Mouse (Mus musculus) monocyte, adult 5-6 weeks (primary cell): ENCODE data around the gene Meioc. TPM values are rescaled to one million over a fixed set of nuclear protein-coding genes. Genes with fewer than 3 reads are reported as not detected.
A peak's percentile ranks its signal among the peaks of the same experiment; 100 is the strongest.
"Not testable (repeated sequence)": the region's sequence is repeated elsewhere in the genome, so short reads cannot be mapped to it uniquely, and the experiment has no call there.

Source experiments
- ATAC-seq: fragments of 153-309, 156-312 bp; replicated peaks from 2 replicates; pipeline ENCODE4 v1.8.0; 2017; ENCODE audit warnings: mild to moderate bottlenecking; ENCODE audit not compliant: low TSS enrichment, insufficient number of reproducible peaks, severe bottlenecking, poor library complexity, low FRiP score
- total RNA-seq: library from RNA; stranded (forward); fragments of 200-1000, 200-491, 200-594 nt; gene quantifications from 3 replicates; pipeline ENCODE4 v1.2.3, GENCODE M21; 2017

Gene Meioc
- total RNA-seq, 1 experiment from 2014 or later = not detected

GRCm38 (mm10) chr11:102656931-102657330 lies 6.6 kb upstream of the Meioc start:
- ATAC-seq = no peak

GRCm38 (mm10) chr11:102665151-102665550 lies 1.6 kb downstream of the Meioc start:
- no peak for ATAC-seq

GRCm38 (mm10) chr11:102665637-102666435 lies 2.3 kb downstream of the Meioc start:
- no peak for ATAC-seq

GRCm38 (mm10) chr11:102690162-102690561 lies 26.6 kb downstream of the Meioc start:
- ATAC-seq = peak; percentile 82; the same call in 1 of the 2 replicates

GRCm38 (mm10) chr11:102695289-102695688 lies 31.8 kb downstream of the Meioc start:
- ATAC-seq = no peak

- ATAC-seq = peak; percentile 96
These were observed 34.0 kb downstream of the Meioc start, which contains the start of gene Ccdc43 for GRCm38 (mm10) chr11:102697338-102698017. Ccdc43 (minus strand) TSS chr11:102697782.

GRCm38 (mm10) chr11:102698018-102698476 lies 34.5 kb downstream of the Meioc start:
- ATAC-seq = no peak; the same call in 1 of the 2 replicates

- not testable (repeated sequence) for ATAC-seq
These were observed 38.7 kb downstream of the Meioc start for GRCm38 (mm10) chr11:102702206-102702605.

- ATAC-seq = no peak
These were observed 48.9 kb downstream of the Meioc start for GRCm38 (mm10) chr11:102712411-102712810.

GRCm38 (mm10) chr11:102714578-102714977 lies 51.1 kb downstream of the Meioc start:
- not testable (repeated sequence) for ATAC-seq

- ATAC-seq = no peak
These were observed 52.6 kb downstream of the Meioc start for GRCm38 (mm10) chr11:102716135-102716534.

GRCm38 (mm10) chr11:102725574-102725973 lies 62.1 kb downstream of the Meioc start:
- ATAC-seq = no peak

GRCm38 (mm10) chr11:102728614-102729013 lies 65.1 kb downstream of the Meioc start:
- ATAC-seq = 0 out of 2 replicates have a peak, but pooled peaks have one; percentile 40

- ATAC-seq = no peak
These were observed 66.3 kb downstream of the Meioc start for GRCm38 (mm10) chr11:102729835-102730234.

- no peak for ATAC-seq
These were observed 67.8 kb downstream of the Meioc start for GRCm38 (mm10) chr11:102731366-102731765.

Other genes with a start within 250 kb of the Meioc start
- gene Grn, start 233.4 kb upstream of the Meioc start, total RNA-seq = 62.3 to 97.9 TPM (median 97.8 TPM) in 3 replicates
- gene Fam171a2, start 216.0 kb upstream of the Meioc start, total RNA-seq = not detected in 3 replicates
- gene Itga2b, start 193.6 kb upstream of the Meioc start, total RNA-seq = 50.3 to 142 TPM (median 82.3 TPM) in 3 replicates
- 25.6 to 52.6 TPM (median 34.8 TPM) in 3 replicates for gene Gpatch8, start 107.3 kb upstream of the Meioc start, total RNA-seq
- not detected in 3 replicates for gene Gm11627, start 84.3 kb upstream of the Meioc start, total RNA-seq
- not detected in 3 replicates for gene Fzd2, start 59.3 kb upstream of the Meioc start, total RNA-seq
- 26.8 to 44.5 TPM (median 32.6 TPM) in 3 replicates for gene Ccdc43, start 34.1 kb downstream of the Meioc start, total RNA-seq
- gene Adam11, start 97.7 kb downstream of the Meioc start, total RNA-seq = 2.1 TPM in 1 of 3 replicates, not detected in the others
- gene Gjc1, start 156.0 kb downstream of the Meioc start, total RNA-seq = not detected in 3 replicates
- not detected in 3 replicates for gene Higd1b, start 172.1 kb downstream of the Meioc start, total RNA-seq
- gene Eftud2, start 217.3 kb downstream of the Meioc start, total RNA-seq = 67.8 to 73.5 TPM (median 72.3 TPM) in 3 replicates
- gene Ccdc103, start 217.5 kb downstream of the Meioc start, total RNA-seq = not detected in 3 replicates
- not detected in 3 replicates for gene Fam187a, start 221.5 kb downstream of the Meioc start, total RNA-seq
- not detected in 3 replicates for gene Gfap, start 237.2 kb downstream of the Meioc start, total RNA-seq